Mouse (Mus musculus) E14TG2a.4 (cell line): Measurements from ENCODE around the gene Med13.

Source experiments
- CTCF ChIP-seq: conservative IDR thresholded peaks from 2 replicates; pipeline ENCODE4 v1.5.1; 2014; ENCODE audit warnings: low read length
- POU5F1 ChIP-seq: IDR thresholded peaks from 2 replicates; pipeline ENCODE4 v1.6.1; 2014; ENCODE audit warnings: low read length, borderline replicate concordance

DNA sequence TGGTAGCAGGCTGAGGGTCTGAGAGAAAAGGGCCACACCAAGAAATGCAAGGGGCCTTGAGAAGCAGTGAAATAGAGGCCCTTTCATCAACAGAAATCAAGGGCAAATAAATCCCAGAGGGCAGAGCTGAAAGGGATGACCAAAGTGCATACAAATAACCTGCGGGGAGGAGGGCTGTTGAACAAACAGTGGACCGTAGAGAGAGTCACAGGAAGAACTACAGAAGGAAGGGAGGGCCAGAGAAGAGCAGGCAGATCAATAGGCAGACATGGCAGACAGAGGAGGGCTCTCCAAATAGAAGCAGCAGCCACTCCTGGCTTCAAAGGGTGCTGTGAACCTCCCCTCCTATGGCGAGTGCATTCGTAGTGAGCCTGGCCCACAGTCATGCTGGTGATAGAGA lies 19.3 kb upstream of the Med13 start:
- TF ChIP-seq CTCF (no peak), POU5F1 (no peak)
